Mouse (Mus musculus) adrenal gland, adult (tissue): ENCODE data around the gene Baat.
"Not testable (repeated sequence)": the region's sequence is repeated elsewhere in the genome, so short reads cannot be mapped to it uniquely, and the experiment has no call there.

ENCODE experiments used
- DNase-seq, 2 experiments: peaks; one replicate each; pipeline ENCODE4 v3.0.0; 2022 to 2023; ENCODE audit warnings: low spot score in 1 of 2; ENCODE audit not compliant: inconsistent age in 2 of 2

Gene Baat

GRCm38 (mm10) chr4:49485934-49486650, 20.3 kb downstream of the Baat start:
- not testable (repeated sequence) for DNase-seq

GRCm38 (mm10) chr4:49485442-49485841, 20.9 kb downstream of the Baat start:
- DNase-seq = no peak

GRCm38 (mm10) chr4:49480896-49481295, 25.5 kb downstream of the Baat start:
- no peak for DNase-seq

GRCm38 (mm10) chr4:49480104-49480760, 26.1 kb downstream of the Baat start:
- no peak for DNase-seq

GRCm38 (mm10) chr4:49479035-49479434, 27.3 kb downstream of the Baat start:
- DNase-seq = not testable (repeated sequence)

GRCm38 (mm10) chr4:49478118-49478877, 28.1 kb downstream of the Baat start:
- peak in 1 of 2 experiments; percentile 35 for DNase-seq

- DNase-seq = no peak
Measured at GRCm38 (mm10) chr4:49474583-49474982, 31.8 kb downstream of the Baat start.

GRCm38 (mm10) chr4:49473435-49474100, 32.8 kb downstream of the Baat start, which contains the start of gene Acnat1:
TSS of gene Acnat1 (minus strand) at chr4:49473912.
- no peak for DNase-seq

GRCm38 (mm10) chr4:49469435-49470151, 36.8 kb downstream of the Baat start:
- no peak for DNase-seq

- DNase-seq = no peak
Measured at GRCm38 (mm10) chr4:49467360-49467759, 39.0 kb downstream of the Baat start.

GRCm38 (mm10) chr4:49456171-49456570, 50.2 kb downstream of the Baat start:
- DNase-seq = no peak

GRCm38 (mm10) chr4:49451848-49452551, 54.4 kb downstream of the Baat start:
- no peak for DNase-seq

- not testable (repeated sequence) for DNase-seq
Measured at GRCm38 (mm10) chr4:49451133-49451847, 55.1 kb downstream of the Baat start.
